Mouse (Mus musculus): ENCODE measurements around the gene Dennd1a.
"Not testable (repeated sequence)": the region's sequence is repeated elsewhere in the genome, so short reads cannot be mapped to it uniquely, and the experiment has no call there.

Dennd1a gene

GRCm38 (mm10) chr2:37942906-37943305 is 344.3 kb downstream of the Dennd1a start:
- DNase-seq: no peak

- DNase-seq: no peak
These were observed 345.4 kb downstream of the Dennd1a start for GRCm38 (mm10) chr2:37941741-37942140.

- DNase-seq: no peak
These were observed 346.3 kb downstream of the Dennd1a start for GRCm38 (mm10) chr2:37940845-37941361.

- no peak for DNase-seq
These were observed 347.2 kb downstream of the Dennd1a start for GRCm38 (mm10) chr2:37939997-37940396.

GRCm38 (mm10) chr2:37936922-37937321 is 350.3 kb downstream of the Dennd1a start:
- not testable (repeated sequence) for DNase-seq

- no peak for DNase-seq
These were observed 354.9 kb downstream of the Dennd1a start for GRCm38 (mm10) chr2:37932240-37932639.

GRCm38 (mm10) chr2:37931018-37931930 is 355.9 kb downstream of the Dennd1a start:
- peak; percentile 65 for DNase-seq

GRCm38 (mm10) chr2:37926133-37926503 is 361.1 kb downstream of the Dennd1a start:
- DNase-seq: no peak

- DNase-seq: peak; percentile 72
These were observed 361.6 kb downstream of the Dennd1a start for GRCm38 (mm10) chr2:37925413-37926132.

- DNase-seq: peak; percentile 42
These were observed 378.3 kb downstream of the Dennd1a start for GRCm38 (mm10) chr2:37908721-37909506.

- DNase-seq: no peak
These were observed 378.9 kb downstream of the Dennd1a start for GRCm38 (mm10) chr2:37908296-37908695.

GRCm38 (mm10) chr2:37906261-37906660 is 380.9 kb downstream of the Dennd1a start:
- no peak for DNase-seq

- DNase-seq: no peak
These were observed 383.9 kb downstream of the Dennd1a start for GRCm38 (mm10) chr2:37903286-37903685.

GRCm38 (mm10) chr2:37883214-37883613 is 404.0 kb downstream of the Dennd1a start:
- DNase-seq: no peak

GRCm38 (mm10) chr2:37881262-37881913 is 405.8 kb downstream of the Dennd1a start:
- no peak for DNase-seq

GRCm38 (mm10) chr2:37879697-37880096 is 407.5 kb downstream of the Dennd1a start:
- no peak for DNase-seq

GRCm38 (mm10) chr2:37872791-37873190 is 414.4 kb downstream of the Dennd1a start:
- no peak for DNase-seq

GRCm38 (mm10) chr2:37869628-37870027 is 417.6 kb downstream of the Dennd1a start:
- peak; percentile 57 for DNase-seq

GRCm38 (mm10) chr2:37867387-37867786 is 419.8 kb downstream of the Dennd1a start:
- DNase-seq: no peak

- no peak for DNase-seq
These were observed 429.7 kb downstream of the Dennd1a start for GRCm38 (mm10) chr2:37857472-37857871.

- no peak for DNase-seq
These were observed 430.2 kb downstream of the Dennd1a start for GRCm38 (mm10) chr2:37856955-37857354.

- no peak for DNase-seq
These were observed 432.0 kb downstream of the Dennd1a start for GRCm38 (mm10) chr2:37855226-37855625.

All from embryo, embryonic 11 days (tissue).